Mouse (Mus musculus) WW6 (cell line): Measurements from ENCODE around the gene Tmem221.
A peak's percentile ranks its signal among the peaks of the same experiment; 100 is the strongest.

Experiments used
- DNase-seq: peaks from one replicate; pipeline ENCODE4 v3.0.0-alpha.2; 2013; ENCODE audit warnings: low read depth, low spot score

Gene Tmem221

GRCm38 (mm10) chr8:71558071-71558957 is at the start of gene Tmem221:
Gene Tmem221, minus strand, starts transcription at chr8:71558871.
- no peak for DNase-seq

- DNase-seq: no peak
Observed at GRCm38 (mm10) chr8:71604021-71604420, 45.4 kb upstream of the Tmem221 start.

- DNase-seq: peak; percentile 90
Observed at GRCm38 (mm10) chr8:71602666-71603334, 44.1 kb upstream of the Tmem221 start.

- no peak for DNase-seq
Observed at GRCm38 (mm10) chr8:71601939-71602665, 43.4 kb upstream of the Tmem221 start.

GRCm38 (mm10) chr8:71598841-71599240 is 40.2 kb upstream of the Tmem221 start:
- DNase-seq: no peak

GRCm38 (mm10) chr8:71598375-71598774 is 39.7 kb upstream of the Tmem221 start:
- DNase-seq: no peak

GRCm38 (mm10) chr8:71597451-71597850 is 38.8 kb upstream of the Tmem221 start, which contains the start of gene Fam129c:
Gene Fam129c, plus strand, starts transcription at chr8:71597648.
- DNase-seq: no peak

- DNase-seq: no peak
Observed at GRCm38 (mm10) chr8:71596798-71597197, 38.1 kb upstream of the Tmem221 start.

- no peak for DNase-seq
Observed at GRCm38 (mm10) chr8:71596384-71596783, 37.7 kb upstream of the Tmem221 start.

- no peak for DNase-seq
Observed at GRCm38 (mm10) chr8:71595862-71596261, 37.2 kb upstream of the Tmem221 start.

- no peak for DNase-seq
Observed at GRCm38 (mm10) chr8:71594324-71594722, 35.7 kb upstream of the Tmem221 start.

- no peak for DNase-seq
Observed at GRCm38 (mm10) chr8:71593556-71594323, 35.1 kb upstream of the Tmem221 start.

GRCm38 (mm10) chr8:71592374-71593170 is 33.9 kb upstream of the Tmem221 start:
- no peak for DNase-seq

GRCm38 (mm10) chr8:71591471-71592373 is 33.1 kb upstream of the Tmem221 start, which contains the start of gene Pgls:
Gene Pgls, plus strand, starts transcription at chr8:71592176.
- DNase-seq: peak; percentile 95

GRCm38 (mm10) chr8:71591017-71591416 is 32.3 kb upstream of the Tmem221 start:
- DNase-seq: no peak

GRCm38 (mm10) chr8:71588762-71589161 is 30.1 kb upstream of the Tmem221 start:
- no peak for DNase-seq

GRCm38 (mm10) chr8:71586891-71587290 is 28.2 kb upstream of the Tmem221 start:
- DNase-seq: no peak

GRCm38 (mm10) chr8:71580201-71580600 is 21.5 kb upstream of the Tmem221 start:
- no peak for DNase-seq

- no peak for DNase-seq
Observed at GRCm38 (mm10) chr8:71579476-71579875, 20.8 kb upstream of the Tmem221 start.
